Mouse (Mus musculus) liver, adult 2 months (tissue): ENCODE data around the gene Adh5.

Experiments
- CTCF ChIP-seq: fragments of 200-500 bp; IDR thresholded peaks from 2 replicates; pipeline ENCODE4 v1.5.1; 2011; ENCODE audit warnings: low read depth, low read length, control low read depth
- POLR2A ChIP-seq: fragments of 200-500 bp; IDR thresholded peaks from 2 replicates; pipeline ENCODE4 v1.6.1; 2011; ENCODE audit warnings: low read length, control low read depth; ENCODE audit not compliant: insufficient read depth; ENCODE audit errors: extremely low read depth

GRCm38 (mm10) chr3:138404872-138405271, 38.0 kb upstream of the Adh5 start:
- TF ChIP-seq CTCF (no peak), POLR2A (no peak)
